Mouse (Mus musculus) thymus, postnatal 10 days (tissue): ENCODE measurements around the gene Stox1.
A peak's percentile ranks its signal among the peaks of the same experiment; 100 is the strongest.

Experiments
- DNase-seq, 2 experiments: peaks; one replicate each; pipeline ENCODE4 v3.0.0; 2021; ENCODE audit warnings: low spot score in 2 of 2

Stox1 gene

GRCm38 (mm10) chr10:62668043-62668442, 57.9 kb downstream of the Stox1 start:
- no peak for DNase-seq

- peak; percentile 48 to 51 for DNase-seq
Measured at GRCm38 (mm10) chr10:62664963-62665590, 60.9 kb downstream of the Stox1 start.

- DNase-seq, result no peak
Measured at GRCm38 (mm10) chr10:62664171-62664570, 61.8 kb downstream of the Stox1 start.

GRCm38 (mm10) chr10:62656711-62657110, 69.2 kb downstream of the Stox1 start:
- no peak for DNase-seq

- no peak for DNase-seq
Measured at GRCm38 (mm10) chr10:62651961-62652360, 74.0 kb downstream of the Stox1 start.

GRCm38 (mm10) chr10:62650881-62651810, 74.8 kb downstream of the Stox1 start, which contains the start of gene Ddx50:
TSS of gene Ddx50 (minus strand) at chr10:62651218.
- peak; percentile 95 to 98 for DNase-seq

- peak in 1 of 2 experiments; percentile 15 for DNase-seq
Measured at GRCm38 (mm10) chr10:62650358-62650782, 75.6 kb downstream of the Stox1 start.
